Mouse (Mus musculus) layer of hippocampus, adult 8-10 months (tissue): ENCODE results near the gene Tmem143. TPM values are rescaled to one million over a fixed set of nuclear protein-coding genes. Genes with fewer than 3 reads are reported as not detected.
"Not testable (repeated sequence)": the region's sequence is repeated elsewhere in the genome, so short reads cannot be mapped to it uniquely, and the experiment has no call there.

Experiments used
- DNase-seq, 2 experiments: peaks; one replicate each; pipeline ENCODE4 v3.0.0; 2022; ENCODE audit warnings: low spot score in 2 of 2
- total RNA-seq, 4 experiments: library from RNA; stranded (reverse); gene quantifications; 2 replicates each; pipeline ENCODE4 v1.2.4; 2022

The Tmem143 gene
- total RNA-seq = 10 to 100 TPM; 19.8 to 24.1 (median 21.2) TPM

GRCm38 (mm10) chr7:45896517-45897257, at the start of gene Tmem143, which contains the start of gene Syngr4:
TSS of gene Tmem143 (plus strand) at chr7:45896941.
TSS of gene Syngr4 (minus strand) at chr7:45896714.
- DNase-seq = peak; percentile 97

- DNase-seq = no peak
These were observed 48.2 kb upstream of the Tmem143 start for GRCm38 (mm10) chr7:45848447-45849027.

- no peak for DNase-seq
These were observed 46.1 kb upstream of the Tmem143 start for GRCm38 (mm10) chr7:45850661-45851060.

GRCm38 (mm10) chr7:45853089-45853488, 43.7 kb upstream of the Tmem143 start:
- DNase-seq = no peak

- no peak for DNase-seq
These were observed 39.5 kb upstream of the Tmem143 start for GRCm38 (mm10) chr7:45856950-45857901.

GRCm38 (mm10) chr7:45859008-45859407, 37.7 kb upstream of the Tmem143 start:
- no peak for DNase-seq

- DNase-seq = no peak
These were observed 33.9 kb upstream of the Tmem143 start for GRCm38 (mm10) chr7:45862804-45863203.

GRCm38 (mm10) chr7:45864435-45864834, 32.3 kb upstream of the Tmem143 start:
- no peak for DNase-seq

- peak; percentile 49 to 70 for DNase-seq
These were observed 30.5 kb upstream of the Tmem143 start for GRCm38 (mm10) chr7:45865925-45866910.

GRCm38 (mm10) chr7:45867871-45868270, 28.9 kb upstream of the Tmem143 start:
- no peak for DNase-seq

- no peak for DNase-seq
These were observed 27.6 kb upstream of the Tmem143 start for GRCm38 (mm10) chr7:45869107-45869670.

- DNase-seq = no peak
These were observed 27.0 kb upstream of the Tmem143 start for GRCm38 (mm10) chr7:45869787-45870186.

GRCm38 (mm10) chr7:45870282-45871058, 26.3 kb upstream of the Tmem143 start:
- DNase-seq = no peak

GRCm38 (mm10) chr7:45872624-45873023, 24.1 kb upstream of the Tmem143 start, which contains the start of gene Kdelr1:
TSS of gene Kdelr1 (plus strand) at chr7:45872772.
- DNase-seq = peak; percentile 80 to 91

GRCm38 (mm10) chr7:45873061-45873947, 23.4 kb upstream of the Tmem143 start:
- no peak for DNase-seq

GRCm38 (mm10) chr7:45876895-45877294, 19.8 kb upstream of the Tmem143 start:
- no peak for DNase-seq

- not testable (repeated sequence) for DNase-seq
These were observed 18.5 kb upstream of the Tmem143 start, which contains the start of gene Grin2d for GRCm38 (mm10) chr7:45878278-45878677. TSS of gene Grin2d (minus strand) at chr7:45878378.

GRCm38 (mm10) chr7:45880531-45880930, 16.2 kb upstream of the Tmem143 start:
- no peak for DNase-seq
